Mouse (Mus musculus) heart, postnatal 4 days (tissue): Measurements from ENCODE around the gene Ret. TPM values are rescaled to one million over a fixed set of nuclear protein-coding genes. Genes with fewer than 3 reads are reported as not detected.
A peak's percentile ranks its signal among the peaks of the same experiment; 100 is the strongest.

Experiments
- DNase-seq: peaks from one replicate; pipeline ENCODE4 v3.0.0; 2021
- total RNA-seq, 2 experiments: library from RNA; stranded (reverse); gene quantifications; 2 replicates each; pipeline ENCODE4 v1.2.3; 2021

Ret gene
- total RNA-seq, result 1 to 10 TPM; 4.2 to 5.6 TPM

- no peak for DNase-seq
Measured at GRCm38 (mm10) chr6:118197440-118197975, at the start of gene Ret. TSS of gene Ret (minus strand) at chr6:118197718.

- DNase-seq, result no peak
Measured at GRCm38 (mm10) chr6:118247161-118247560, 49.6 kb upstream of the Ret start.

GRCm38 (mm10) chr6:118244106-118244505 is 46.6 kb upstream of the Ret start:
- DNase-seq, result no peak

GRCm38 (mm10) chr6:118242941-118243340 is 45.4 kb upstream of the Ret start:
- DNase-seq, result no peak

GRCm38 (mm10) chr6:118226072-118226471 is 28.6 kb upstream of the Ret start:
- no peak for DNase-seq

- no peak for DNase-seq
Measured at GRCm38 (mm10) chr6:118222471-118222870, 25.0 kb upstream of the Ret start.

- DNase-seq, result no peak
Measured at GRCm38 (mm10) chr6:118215676-118216075, 18.2 kb upstream of the Ret start.

- no peak for DNase-seq
Measured at GRCm38 (mm10) chr6:118208326-118208725, 10.8 kb upstream of the Ret start.

GRCm38 (mm10) chr6:118206386-118206785 is 8.9 kb upstream of the Ret start:
- no peak for DNase-seq

- DNase-seq, result peak; percentile 25
Measured at GRCm38 (mm10) chr6:118205176-118205890, 7.8 kb upstream of the Ret start.

- no peak for DNase-seq
Measured at GRCm38 (mm10) chr6:118204112-118204511, 6.6 kb upstream of the Ret start.

GRCm38 (mm10) chr6:118196751-118197439 is 623 bp downstream of the Ret start:
- DNase-seq, result peak; percentile 52

- DNase-seq, result peak; percentile 67
Measured at GRCm38 (mm10) chr6:118195108-118195507, 2.4 kb downstream of the Ret start.

GRCm38 (mm10) chr6:118192882-118193281 is 4.6 kb downstream of the Ret start:
- DNase-seq, result no peak

- no peak for DNase-seq
Measured at GRCm38 (mm10) chr6:118192199-118192598, 5.3 kb downstream of the Ret start.

- no peak for DNase-seq
Measured at GRCm38 (mm10) chr6:118189764-118190163, 7.8 kb downstream of the Ret start.

GRCm38 (mm10) chr6:118188599-118188998 is 8.9 kb downstream of the Ret start:
- DNase-seq, result no peak

- no peak for DNase-seq
Measured at GRCm38 (mm10) chr6:118187285-118187641, 10.3 kb downstream of the Ret start.

GRCm38 (mm10) chr6:118186620-118187284 is 10.8 kb downstream of the Ret start:
- no peak for DNase-seq

GRCm38 (mm10) chr6:118184126-118184525 is 13.4 kb downstream of the Ret start:
- DNase-seq, result no peak

- DNase-seq, result no peak
Measured at GRCm38 (mm10) chr6:118180085-118180423, 17.5 kb downstream of the Ret start.

- DNase-seq, result peak; percentile 77
Measured at GRCm38 (mm10) chr6:118179316-118180084, 18.0 kb downstream of the Ret start.

GRCm38 (mm10) chr6:118173975-118174328 is 23.6 kb downstream of the Ret start:
- no peak for DNase-seq
